Mouse (Mus musculus) limb, embryonic 12.5 days (tissue): Measurements from ENCODE around the gene Tmem231. TPM values are rescaled to one million over a fixed set of nuclear protein-coding genes. Genes with fewer than 3 reads are reported as not detected.
A peak's percentile ranks its signal among the peaks of the same experiment; 100 is the strongest.

Experiments used
- ATAC-seq: fragments of 200-750 bp; cut with Nextera tagmentation; 2 replicates; pipeline ENCODE4 v1.8.0; 2017; ENCODE audit warnings: low read depth, moderate TSS enrichment; ENCODE audit not compliant: insufficient number of reproducible peaks, insufficient read depth, low FRiP score, low TSS enrichment
- H3K27ac ChIP-seq: fragments of 300-500 bp; sonication (generic); 2 replicates; pipeline ENCODE4 v1.5.1; 2016; ENCODE audit warnings: mild to moderate bottlenecking, moderate library complexity
- H3K27me3 ChIP-seq: fragments of 300-500 bp; sonication (generic); 2 replicates; pipeline ENCODE4 v1.6.1; 2016; ENCODE audit warnings: mild to moderate bottlenecking, moderate library complexity
- H3K36me3 ChIP-seq: fragments of 300-500 bp; sonication (generic); 2 replicates; pipeline ENCODE4 v1.6.1; 2016; ENCODE audit warnings: mild to moderate bottlenecking, moderate library complexity
- H3K4me1 ChIP-seq: fragments of 300-500 bp; sonication (generic); replicated peaks from 2 replicates; pipeline ENCODE4 v1.6.1; 2016
- H3K4me2 ChIP-seq: fragments of 300-500 bp; sonication (generic); 2 replicates; pipeline ENCODE4 v1.6.1; 2016; ENCODE audit warnings: mild to moderate bottlenecking, moderate library complexity
- H3K4me3 ChIP-seq: fragments of 300-500 bp; sonication (generic); replicated peaks from 2 replicates; pipeline ENCODE4 v1.5.1; 2016; ENCODE audit warnings: mild to moderate bottlenecking
- H3K9ac ChIP-seq: fragments of 300-500 bp; sonication (generic); replicated peaks from 2 replicates; pipeline ENCODE4 v1.6.1; 2016; ENCODE audit warnings: mild to moderate bottlenecking, moderate library complexity
- H3K9me3 ChIP-seq: fragments of 300-500 bp; sonication (generic); 2 replicates; pipeline ENCODE4 v1.6.1; 2016; ENCODE audit warnings: mild to moderate bottlenecking, moderate library complexity
- WGBS: fragments of 180-500 bp; shearing (Covaris S2); methylation state at CpG from one replicate; pipeline ENCODE4 v1.1.7; 2016; 5-methylcytosine and 5-hydroxymethylcytosine counted together
- polyA plus RNA-seq: library from polyadenylated mRNA; unstranded; fragments of >200 nt; fragmentation: Nextera tagmentation; extraction: Ambion mirVana; gene quantifications from 2 replicates; pipeline ENCODE4 v1.2.1, GENCODE M21; 2016

Gene Tmem231
- polyA plus RNA-seq, 1 experiment from 2014 or later = 20.9 TPM

GRCm38 (mm10) chr8:111902080-111902479 lies 31.6 kb downstream of the Tmem231 start:
- no peaks in the 10 kb centered on the region for H3K36me3 ChIP-seq
- no peaks in the 10 kb centered on the region for H3K9me3 ChIP-seq
- WGBS = 15% methylated on average over 5 of the region's 5 CpGs
- no peaks in the 10 kb centered on the region; the same call in 1 of the 2 replicates for H3K4me1 ChIP-seq
- H3K27ac ChIP-seq = no peak overlapping the region
- no peak overlapping the region for H3K4me2 ChIP-seq
- no peak for ATAC-seq
- no peak overlapping the region for H3K9ac ChIP-seq
- H3K27me3 ChIP-seq = no peaks in the 10 kb centered on the region
- no peak overlapping the region for H3K4me3 ChIP-seq

GRCm38 (mm10) chr8:111898586-111898985 lies 35.1 kb downstream of the Tmem231 start:
- 35% methylated on average over 10 of the region's 10 CpGs for WGBS
- 0 out of 2 replicates have a peak, but pooled peaks cover 2% of the 10 kb centered on the region for H3K9me3 ChIP-seq
- H3K4me2 ChIP-seq = no peak overlapping the region
- no peak overlapping the region for H3K4me3 ChIP-seq
- H3K36me3 ChIP-seq = no peaks in the 10 kb centered on the region
- no peaks in the 10 kb centered on the region; the same call in 1 of the 2 replicates for H3K4me1 ChIP-seq
- no peak for ATAC-seq
- H3K27ac ChIP-seq = no peak overlapping the region
- no peak overlapping the region for H3K9ac ChIP-seq
- H3K27me3 ChIP-seq = no peaks in the 10 kb centered on the region

GRCm38 (mm10) chr8:111894955-111895354 lies 38.7 kb downstream of the Tmem231 start:
- Histone ChIP-seq H3K4me3 (no peak overlapping the region), H3K9ac (no peak overlapping the region), H3K27ac (no peak overlapping the region), H3K27me3 (peaks cover 27% of the 10 kb centered on the region), H3K9me3 (0 out of 2 replicates have a peak, but pooled peaks cover 2% of the 10 kb centered on the region), H3K4me2 (no peak overlapping the region), H3K4me1 (peaks cover 9% of the 10 kb centered on the region), H3K36me3 (no peaks in the 10 kb centered on the region)
- WGBS = 89% methylated on average over 7 of the region's 7 CpGs
- ATAC-seq = no peak

- Histone ChIP-seq H3K4me1 (peaks cover 19% of the 10 kb centered on the region), H3K9me3 (0 out of 2 replicates have a peak, but pooled peaks cover 2% of the 10 kb centered on the region), H3K36me3 (no peaks in the 10 kb centered on the region), H3K27ac (no peak overlapping the region), H3K9ac (no peak overlapping the region), H3K27me3 (peaks cover 51% of the 10 kb centered on the region), H3K4me3 (no peak overlapping the region), H3K4me2 (no peak overlapping the region)
- WGBS = 67% methylated on average over 5 of the region's 5 CpGs
- ATAC-seq = no peak
Measured at GRCm38 (mm10) chr8:111892615-111893014, 41.1 kb downstream of the Tmem231 start.

- no peak overlapping the region for H3K4me2 ChIP-seq
- H3K27ac ChIP-seq = no peak overlapping the region
- H3K4me1 ChIP-seq = peaks cover 19% of the 10 kb centered on the region
- no peak overlapping the region for H3K4me3 ChIP-seq
- peaks cover 55% of the 10 kb centered on the region for H3K27me3 ChIP-seq
- WGBS = 27% methylated on average over 8 of the region's 8 CpGs
- no peak overlapping the region for H3K9ac ChIP-seq
- H3K36me3 ChIP-seq = no peaks in the 10 kb centered on the region
- 0 out of 2 replicates have a peak, but pooled peaks cover 2% of the 10 kb centered on the region for H3K9me3 ChIP-seq
- no peak for ATAC-seq
Measured at GRCm38 (mm10) chr8:111891983-111892382, 41.7 kb downstream of the Tmem231 start.

- H3K27ac ChIP-seq = no peak overlapping the region
- no peaks in the 10 kb centered on the region for H3K36me3 ChIP-seq
- peaks cover 62% of the 10 kb centered on the region for H3K27me3 ChIP-seq
- no peak overlapping the region for H3K9ac ChIP-seq
- whole genome bisulfite sequencing = 56% methylated on average over 6 of the region's 6 CpGs
- peaks cover 19% of the 10 kb centered on the region for H3K4me1 ChIP-seq
- no peak for ATAC-seq
- H3K4me2 ChIP-seq = no peak overlapping the region
- H3K9me3 ChIP-seq = 0 out of 2 replicates have a peak, but pooled peaks cover 2% of the 10 kb centered on the region
- H3K4me3 ChIP-seq = 0 out of 2 replicates have a peak overlapping the region, but pooled peaks have one; percentile 35
Measured at GRCm38 (mm10) chr8:111890911-111891303, 42.8 kb downstream of the Tmem231 start.

GRCm38 (mm10) chr8:111889931-111890910 lies 43.5 kb downstream of the Tmem231 start:
- ATAC-seq = peak; percentile 48; the same call in 1 of the 2 replicates
- 0 out of 2 replicates have a peak overlapping the region, but pooled peaks have one; percentile 2 for H3K9ac ChIP-seq
- WGBS = 14% methylated on average over 86 of the region's 86 CpGs

GRCm38 (mm10) chr8:111888091-111888650 lies 45.5 kb downstream of the Tmem231 start:
- Histone ChIP-seq H3K4me3 (no peak overlapping the region), H3K36me3 (no peaks in the 10 kb centered on the region), H3K27me3 (peaks cover 62% of the 10 kb centered on the region), H3K4me1 (peaks cover 19% of the 10 kb centered on the region), H3K9me3 (no peaks in the 10 kb centered on the region), H3K4me2 (no peak overlapping the region), H3K27ac (no peak overlapping the region), H3K9ac (no peak overlapping the region)
- 54% methylated on average over 7 of the region's 7 CpGs for WGBS
- ATAC-seq = no peak

More at GRCm38 (mm10) chr8:111889931-111890910, 43.5 kb downstream of the Tmem231 start:
- no peak overlapping the region for H3K27ac ChIP-seq
- peaks cover 19% of the 10 kb centered on the region for H3K4me1 ChIP-seq
- peak overlapping the region; percentile 35 for H3K4me3 ChIP-seq
- no peaks in the 10 kb centered on the region for H3K36me3 ChIP-seq
- 0 out of 2 replicates have a peak, but pooled peaks cover 2% of the 10 kb centered on the region for H3K9me3 ChIP-seq
- H3K27me3 ChIP-seq = peaks cover 62% of the 10 kb centered on the region
- H3K4me2 ChIP-seq = peak overlapping the region; percentile 55

GRCm38 (mm10) chr8:111887479-111887878 lies 46.2 kb downstream of the Tmem231 start:
- 81% methylated on average over 1 of the region's 1 CpGs for WGBS
- no peak overlapping the region for H3K27ac ChIP-seq
- no peak for ATAC-seq
- H3K9ac ChIP-seq = no peak overlapping the region
- H3K36me3 ChIP-seq = no peaks in the 10 kb centered on the region
- H3K27me3 ChIP-seq = peaks cover 60% of the 10 kb centered on the region
- H3K4me3 ChIP-seq = no peak overlapping the region
- no peak overlapping the region for H3K4me2 ChIP-seq
- H3K4me1 ChIP-seq = peaks cover 19% of the 10 kb centered on the region
- no peaks in the 10 kb centered on the region for H3K9me3 ChIP-seq

GRCm38 (mm10) chr8:111883615-111884014 lies 50.1 kb downstream of the Tmem231 start:
- H3K4me3 ChIP-seq = no peak overlapping the region
- no peak overlapping the region for H3K27ac ChIP-seq
- no peak overlapping the region for H3K9ac ChIP-seq
- no peaks in the 10 kb centered on the region for H3K36me3 ChIP-seq
- H3K4me2 ChIP-seq = no peak overlapping the region
- WGBS = 83% methylated on average over 4 of the region's 4 CpGs
- no peaks in the 10 kb centered on the region for H3K9me3 ChIP-seq
- H3K27me3 ChIP-seq = peaks cover 21% of the 10 kb centered on the region
- no peak for ATAC-seq
- H3K4me1 ChIP-seq = peaks cover 7% of the 10 kb centered on the region

- no peak for ATAC-seq
- Histone ChIP-seq H3K4me3 (no peak overlapping the region), H3K4me2 (no peak overlapping the region), H3K9me3 (no peaks in the 10 kb centered on the region), H3K4me1 (no peaks in the 10 kb centered on the region), H3K27ac (no peak overlapping the region), H3K36me3 (no peaks in the 10 kb centered on the region), H3K27me3 (peaks cover 3% of the 10 kb centered on the region; the same call in 1 of the 2 replicates), H3K9ac (no peak overlapping the region)
- WGBS = 1% methylated on average over 2 of the region's 2 CpGs
Measured at GRCm38 (mm10) chr8:111881591-111881990, 52.1 kb downstream of the Tmem231 start.
